Mouse (Mus musculus): ENCODE data around the gene Edc3.

Gene Edc3

GRCm38 (mm10) chr9:57708068-57708719 lies at the start of gene Edc3:
Gene Edc3, plus strand, starts transcription at chr9:57708540.
- DNase-seq = peak; percentile 90 to 94

- DNase-seq = no peak
Measured at GRCm38 (mm10) chr9:57658970-57659369, 49.4 kb upstream of the Edc3 start.

GRCm38 (mm10) chr9:57659774-57660173 lies 48.6 kb upstream of the Edc3 start:
- DNase-seq = peak; percentile 85 to 87

GRCm38 (mm10) chr9:57660501-57660900 lies 47.8 kb upstream of the Edc3 start:
- DNase-seq = no peak

GRCm38 (mm10) chr9:57661552-57661951 lies 46.8 kb upstream of the Edc3 start:
- peak in 1 of 2 experiments; percentile 2 for DNase-seq

GRCm38 (mm10) chr9:57664616-57665015 lies 43.7 kb upstream of the Edc3 start:
- DNase-seq = no peak

- no peak for DNase-seq
Measured at GRCm38 (mm10) chr9:57666536-57666935, 41.8 kb upstream of the Edc3 start.

- DNase-seq = no peak
Measured at GRCm38 (mm10) chr9:57667136-57667535, 41.2 kb upstream of the Edc3 start.

GRCm38 (mm10) chr9:57667817-57668216 lies 40.5 kb upstream of the Edc3 start:
- DNase-seq = no peak

- no peak for DNase-seq
Measured at GRCm38 (mm10) chr9:57668277-57668676, 40.1 kb upstream of the Edc3 start.

GRCm38 (mm10) chr9:57669566-57669965 lies 38.8 kb upstream of the Edc3 start:
- DNase-seq = no peak

GRCm38 (mm10) chr9:57671037-57671436 lies 37.3 kb upstream of the Edc3 start:
- DNase-seq = no peak

GRCm38 (mm10) chr9:57671500-57671899 lies 36.8 kb upstream of the Edc3 start:
- DNase-seq = no peak

GRCm38 (mm10) chr9:57681411-57681810 lies 26.9 kb upstream of the Edc3 start:
- no peak for DNase-seq

GRCm38 (mm10) chr9:57683520-57683919 lies 24.8 kb upstream of the Edc3 start, which contains the start of gene Cyp1a2:
Gene Cyp1a2, minus strand, starts transcription at chr9:57683703.
- DNase-seq = no peak

- DNase-seq = no peak
Measured at GRCm38 (mm10) chr9:57686011-57686410, 22.3 kb upstream of the Edc3 start.

- DNase-seq = no peak
Measured at GRCm38 (mm10) chr9:57687751-57688150, 20.6 kb upstream of the Edc3 start, which contains the start of gene Cyp1a1. Gene Cyp1a1, plus strand, starts transcription at chr9:57687928.

- DNase-seq = peak in 1 of 2 experiments; percentile 22
Measured at GRCm38 (mm10) chr9:57688158-57688557, 20.2 kb upstream of the Edc3 start.

GRCm38 (mm10) chr9:57688606-57689005 lies 19.7 kb upstream of the Edc3 start:
- DNase-seq = no peak

- DNase-seq = no peak
Measured at GRCm38 (mm10) chr9:57694108-57694507, 14.2 kb upstream of the Edc3 start.

GRCm38 (mm10) chr9:57696380-57697285 lies 11.7 kb upstream of the Edc3 start:
- peak; percentile 74 to 82 for DNase-seq

- no peak for DNase-seq
Measured at GRCm38 (mm10) chr9:57697380-57697779, 11.0 kb upstream of the Edc3 start.

- no peak for DNase-seq
Measured at GRCm38 (mm10) chr9:57698466-57699150, 9.7 kb upstream of the Edc3 start.

All from cerebellum, postnatal 14 days (tissue).